Mouse (Mus musculus): ENCODE data around the gene Inpp5a.
"Not testable (repeated sequence)": the region's sequence is repeated elsewhere in the genome, so short reads cannot be mapped to it uniquely, and the experiment has no call there.

Inpp5a gene

DNA sequence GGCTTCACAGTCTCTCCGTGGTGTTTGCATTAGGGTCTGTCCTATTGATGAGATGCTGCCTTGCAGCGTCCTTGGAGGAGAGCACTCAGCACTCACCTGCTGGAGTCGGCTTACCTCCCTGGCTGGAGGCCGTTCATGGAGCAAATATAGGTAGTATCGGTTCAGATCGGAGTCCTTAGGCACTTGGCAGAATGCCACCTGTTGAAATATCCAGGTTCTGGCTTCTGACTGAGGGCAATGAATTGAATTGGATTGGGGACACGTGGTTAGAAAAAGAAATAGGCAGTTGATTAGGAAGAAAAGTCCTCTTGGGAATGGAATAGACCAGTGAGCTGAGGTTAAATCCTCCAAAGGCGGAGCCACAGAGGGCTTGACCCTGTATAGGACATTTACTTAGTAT is 12.9 kb downstream of the Inpp5a start:
- DNase-seq = no peak

DNA sequence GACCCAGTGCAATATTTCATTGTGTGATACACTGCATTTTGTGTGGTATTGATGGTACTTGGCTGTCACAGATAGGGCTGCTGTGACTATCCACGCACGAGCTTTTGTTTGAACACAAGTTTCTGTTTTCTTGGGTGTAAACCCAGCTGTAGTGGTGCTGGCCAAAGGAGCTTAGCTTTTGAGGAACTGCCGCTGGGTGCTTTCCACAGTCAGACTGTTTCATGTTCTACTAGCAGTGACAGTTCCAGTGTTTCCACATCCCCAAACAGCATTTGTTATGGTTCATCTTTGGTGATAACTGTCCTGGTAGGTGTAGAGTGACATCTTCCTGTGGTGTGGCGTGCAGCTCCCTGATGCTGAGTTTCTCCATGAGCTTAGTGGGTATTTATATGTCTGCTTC is 13.8 kb downstream of the Inpp5a start:
- DNase-seq = peak in 1 of 2 experiments; percentile 41

- no peak for DNase-seq
Observed at GRCm38 (mm10) chr7:139406581-139406980, 17.7 kb downstream of the Inpp5a start.

DNA sequence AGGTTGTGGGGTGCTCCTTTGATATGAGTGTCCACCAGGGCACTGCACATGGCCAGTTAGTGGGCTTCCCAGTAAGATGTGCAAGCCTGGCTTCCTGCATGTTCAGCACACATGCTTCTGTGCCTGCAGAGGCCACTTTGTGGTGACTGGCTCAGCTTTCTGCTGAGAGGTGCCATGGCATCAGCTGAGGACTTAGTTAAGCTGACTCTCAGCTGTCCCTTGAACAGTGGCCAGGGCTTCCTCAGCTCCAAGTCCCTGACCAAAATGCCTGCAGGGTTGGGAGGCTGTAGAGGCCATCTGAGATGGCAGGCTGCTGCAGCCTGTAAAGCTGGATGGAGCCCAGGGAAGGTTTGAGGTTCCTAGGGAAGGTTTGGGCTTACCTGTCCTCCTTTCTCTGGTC is 19.1 kb downstream of the Inpp5a start:
- peak in 1 of 2 experiments; percentile 18 for DNase-seq

DNA sequence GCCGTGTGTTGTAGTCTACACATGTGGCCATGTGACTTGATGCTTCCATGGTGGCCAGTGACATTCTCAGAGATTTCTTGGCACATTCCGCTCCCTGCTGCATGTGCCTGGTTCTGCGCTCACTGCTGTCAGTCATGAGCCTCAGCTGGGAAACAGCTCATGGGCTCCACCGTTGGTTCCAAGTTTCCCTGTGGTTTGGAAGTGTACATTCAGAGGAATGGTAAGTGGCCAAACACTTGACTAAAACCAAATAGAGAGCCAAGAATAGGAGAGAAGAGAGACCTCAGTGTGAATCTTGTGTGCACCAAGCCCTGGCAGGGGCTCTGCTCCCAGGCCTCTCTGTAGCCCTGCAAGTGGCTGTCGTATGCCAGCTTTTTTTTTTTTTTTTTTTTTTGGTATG is 21.0 kb downstream of the Inpp5a start:
- DNase-seq = peak in 1 of 2 experiments; percentile 57

DNA sequence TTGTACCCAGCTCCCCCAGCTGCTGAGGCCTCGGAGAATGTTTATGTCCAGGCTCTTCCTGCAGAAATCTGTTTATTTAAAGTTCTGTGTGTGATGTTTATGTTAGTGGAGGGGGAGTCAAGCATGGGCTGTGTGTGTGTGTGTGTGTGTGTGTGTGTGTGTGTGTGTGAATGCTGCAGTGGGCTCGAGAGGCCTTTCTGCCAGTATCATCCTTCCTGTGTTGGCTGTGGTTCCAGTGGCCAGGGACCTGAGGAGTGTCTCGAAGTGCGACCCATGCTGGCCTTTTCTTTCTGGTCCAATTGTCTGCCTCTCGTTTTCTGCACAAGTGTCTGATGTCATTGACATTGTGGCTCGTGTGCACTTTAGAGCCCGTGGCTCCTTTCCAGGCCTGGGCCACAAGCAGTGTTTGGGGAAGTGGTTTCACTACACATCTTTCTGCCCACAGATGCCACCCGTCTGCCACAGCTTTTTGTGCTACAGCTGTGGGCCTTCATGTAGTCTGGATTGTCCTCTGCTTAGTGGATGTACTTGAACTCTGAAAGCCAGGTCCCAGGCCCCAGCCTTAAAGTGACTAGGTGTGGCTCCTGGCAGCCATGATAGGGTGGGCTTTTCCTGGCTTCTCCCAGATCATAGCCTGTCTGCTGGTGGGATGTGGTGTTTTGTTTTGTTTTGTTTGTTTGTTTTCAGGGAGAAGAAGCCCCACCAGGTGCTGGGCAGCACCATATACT is 23.5 kb downstream of the Inpp5a start:
- peak; percentile 74 to 84 for DNase-seq

GRCm38 (mm10) chr7:139413400-139413799 is 24.5 kb downstream of the Inpp5a start:
- DNase-seq = no peak

GRCm38 (mm10) chr7:139415616-139416225 is 26.8 kb downstream of the Inpp5a start:
- no peak for DNase-seq

- DNase-seq = no peak
Observed at GRCm38 (mm10) chr7:139418371-139418770, 29.5 kb downstream of the Inpp5a start.

DNA sequence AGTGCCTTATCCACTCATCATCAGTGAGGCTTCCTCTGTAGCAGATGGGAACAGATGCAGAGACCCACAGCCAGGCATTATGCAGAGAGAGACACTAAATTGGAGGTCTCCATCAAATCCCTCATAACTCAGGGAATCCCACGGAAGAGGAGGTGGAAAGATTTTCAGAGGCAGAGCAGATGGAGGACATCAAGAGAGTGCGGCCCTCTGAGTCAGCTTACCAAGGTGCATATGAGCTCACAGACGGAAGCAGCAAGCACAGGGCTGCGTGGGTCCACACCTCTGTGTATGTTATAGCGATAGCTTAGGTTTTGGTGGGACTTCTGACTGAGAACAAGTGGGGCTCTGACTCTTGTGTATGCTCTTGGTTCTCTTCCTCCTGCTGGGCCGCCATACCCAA is 33.9 kb downstream of the Inpp5a start:
- DNase-seq = no peak

DNA sequence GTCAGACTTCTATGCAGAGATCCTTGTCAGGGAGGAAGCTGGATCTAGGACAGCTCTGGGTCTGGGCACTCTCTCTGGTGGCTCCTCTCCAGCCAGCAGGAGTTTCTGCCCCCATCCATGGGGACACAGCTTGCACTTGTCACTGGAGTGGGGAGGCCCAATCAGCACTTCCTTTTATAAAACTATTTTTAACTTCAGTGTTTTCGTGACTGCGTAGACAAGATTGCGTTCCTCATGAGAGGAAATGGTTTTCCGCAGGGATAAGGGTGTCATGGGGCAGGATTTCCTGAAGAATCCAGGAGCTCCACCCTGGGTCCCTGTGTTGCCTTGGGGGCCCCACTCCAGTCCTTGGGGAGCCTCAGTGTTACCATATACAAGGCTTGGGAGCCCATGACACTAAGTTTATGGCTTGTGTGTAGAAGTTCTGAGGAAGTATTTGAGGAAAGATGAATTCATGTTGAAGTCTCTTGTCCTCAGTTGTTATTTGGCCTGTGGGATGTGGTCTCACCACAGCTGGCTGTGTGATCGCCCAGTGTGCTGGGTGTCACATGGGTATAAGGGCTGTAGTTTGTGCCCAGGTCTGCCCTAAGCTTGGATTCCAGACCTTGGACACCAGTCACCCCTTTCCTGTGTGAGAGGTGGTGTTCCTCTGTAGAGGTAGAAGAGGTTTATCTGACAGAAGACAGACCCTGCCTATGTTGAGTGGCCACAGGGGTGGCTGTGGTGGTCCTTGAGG is 45.4 kb downstream of the Inpp5a start:
- DNase-seq = peak; percentile 66 to 86

GRCm38 (mm10) chr7:139434931-139435330 is 46.0 kb downstream of the Inpp5a start:
- DNase-seq = not testable (repeated sequence)

DNA sequence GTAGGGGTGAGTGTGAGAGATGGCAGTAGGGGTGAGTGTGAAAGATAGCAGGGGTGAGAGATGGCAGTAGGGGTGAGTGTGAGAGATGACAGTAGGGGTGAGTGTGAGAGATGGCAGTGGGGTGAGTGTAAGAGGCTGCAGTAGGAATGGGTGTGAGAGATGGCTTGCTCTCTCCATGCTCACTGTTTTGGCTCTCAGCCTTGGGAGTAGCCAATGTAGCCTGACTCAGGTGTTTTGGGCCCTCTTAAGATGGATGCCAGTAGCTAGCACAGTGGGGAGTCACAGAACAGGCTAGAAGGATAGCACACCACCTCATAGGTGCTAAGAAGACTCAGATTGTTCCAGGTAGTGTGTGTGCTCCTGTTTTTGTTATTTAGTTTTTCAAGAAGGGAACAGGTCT is 46.8 kb downstream of the Inpp5a start:
- DNase-seq = no peak

DNA sequence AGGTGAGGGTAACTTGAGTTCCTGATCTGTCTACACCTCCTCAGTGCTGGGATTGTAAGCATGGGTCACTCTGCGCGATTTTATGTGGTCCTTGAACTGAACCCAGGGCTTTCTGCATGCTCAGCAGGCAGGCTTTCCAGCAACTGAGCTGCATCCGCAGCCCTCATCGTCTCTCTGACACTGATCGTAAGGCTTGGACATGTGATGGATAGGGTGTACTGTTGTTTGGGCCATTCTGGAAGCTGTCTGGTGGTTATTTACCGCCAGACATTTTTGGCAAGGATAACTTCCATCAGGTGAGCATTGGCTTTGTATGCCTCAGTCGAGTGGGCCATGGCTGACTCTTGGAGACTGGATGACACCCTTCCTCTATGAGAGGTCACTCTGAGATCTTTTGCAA is 48.0 kb downstream of the Inpp5a start:
- no peak for DNase-seq

DNA sequence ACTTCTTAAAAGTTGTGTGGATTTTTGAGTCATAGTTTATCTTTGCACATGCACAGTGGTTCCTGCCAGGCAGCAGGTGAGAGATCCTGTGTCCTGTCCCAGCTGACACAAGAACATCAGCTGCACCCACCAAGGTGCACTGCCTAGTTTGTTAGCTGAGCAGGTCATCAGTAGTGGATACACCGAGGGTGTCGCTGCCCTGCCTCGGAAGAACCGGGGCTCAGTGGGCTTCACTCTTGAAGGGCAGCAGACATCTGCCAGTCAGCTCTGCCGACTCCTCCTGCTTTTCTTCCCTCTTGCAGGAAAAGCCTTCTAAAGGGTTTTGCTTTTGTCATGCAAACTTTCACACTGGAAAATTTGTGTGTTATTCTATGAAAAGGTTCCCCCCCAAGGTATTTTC is 48.6 kb downstream of the Inpp5a start:
- no peak for DNase-seq

- no peak for DNase-seq
Observed at GRCm38 (mm10) chr7:139437926-139438600, 49.2 kb downstream of the Inpp5a start.

- DNase-seq = no peak
Observed at GRCm38 (mm10) chr7:139438601-139438945, 49.7 kb downstream of the Inpp5a start.

DNA sequence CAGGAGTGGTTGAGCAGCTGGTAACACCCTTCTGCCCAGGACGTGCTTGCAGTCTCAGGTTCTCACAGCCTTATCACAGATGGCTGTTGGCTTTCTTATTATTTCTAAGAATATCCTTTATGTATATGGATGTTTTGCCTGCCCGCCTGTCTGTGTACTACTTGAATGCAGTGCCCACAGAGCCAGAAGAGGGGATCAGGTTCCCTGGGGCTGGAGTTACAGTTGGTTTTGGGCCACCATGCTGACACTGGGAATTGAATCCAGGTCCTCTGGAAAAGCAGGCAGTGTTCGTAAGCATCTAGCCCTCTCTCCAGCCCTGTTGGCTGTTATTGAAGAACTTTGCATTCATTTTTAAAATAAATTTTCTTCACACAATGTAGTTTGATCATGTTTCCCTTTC is 50.1 kb downstream of the Inpp5a start:
- no peak for DNase-seq

- no peak for DNase-seq
Observed at GRCm38 (mm10) chr7:139439922-139440895, 51.3 kb downstream of the Inpp5a start.

- DNase-seq = no peak
Observed at GRCm38 (mm10) chr7:139441022-139441421, 52.1 kb downstream of the Inpp5a start.

DNA sequence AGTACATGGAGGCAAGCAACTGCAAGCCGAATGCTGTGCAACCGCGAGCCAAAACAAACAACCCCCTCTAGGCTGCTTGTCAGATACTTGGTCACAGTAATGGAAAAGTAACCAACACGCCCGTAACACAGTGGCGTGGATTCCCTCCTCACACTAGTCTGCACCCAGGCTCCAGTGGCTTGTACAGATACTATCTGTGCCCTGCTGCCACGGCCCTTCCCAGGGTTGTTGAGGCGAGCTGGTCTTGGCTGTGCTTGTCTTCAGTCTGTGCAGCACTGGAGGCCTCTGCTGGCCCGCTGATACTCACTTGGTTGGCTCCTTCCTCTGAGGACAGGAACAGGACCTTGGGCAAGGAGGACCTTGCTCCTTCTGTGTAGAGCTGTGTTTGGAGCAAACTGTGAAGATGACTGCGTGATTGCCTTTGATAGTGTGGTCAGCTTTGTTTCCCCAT is 52.9 kb downstream of the Inpp5a start:
- DNase-seq = peak; percentile 44 to 70

GRCm38 (mm10) chr7:139445621-139446020 is 56.7 kb downstream of the Inpp5a start:
- no peak for DNase-seq

Measured in lung, postnatal 4 days (tissue).